Comparison of ENCODE assay signal across 19 mouse cellular contexts in genomic region chr8:45587011-45587410, GRCm38 (mm10).
DNase-seq lines count a peak whose midpoint lies in the region; ATAC-seq and TF ChIP-seq lines count a peak whose summit lies in the region.
"Had no signal": no experiment of that assay in that cellular context is flagged by ENCODE, and none has a peak within 500 bp of the region (broad histone marks: within the 10 kb centered on the region; RNA-seq: fewer than 3 reads in every experiment).

No protein-coding gene starts in this region.

- no peak for TF ChIP-seq CTCF in thymus, adult 2 months (IDR thresholded peaks at IDR 0.05; ENCODE audit: borderline replicate concordance, control insufficient read depth, extremely low read depth, insufficient read depth, low read length, poor library complexity)

- H3K4me2 ChIP-seq in hindbrain, embryonic 12.5 days (replicated peaks), result no peak overlapping the region
- H3K4me2 ChIP-seq in hindbrain, embryonic 11.5 days (replicated peaks; ENCODE audit: low read depth, low read length), result no peak overlapping the region
- H3K4me2 ChIP-seq: forebrain, embryonic 12.5 days; heart, embryonic 15.5 days; liver, embryonic 11.5 days; neural tube, embryonic 12.5 days had no signal

- no peak for TF ChIP-seq POLR2A in thymus, adult 2 months (IDR thresholded peaks at IDR 0.05; ENCODE audit: control insufficient read depth, extremely low read depth, insufficient read depth, low read length, poor library complexity)

- intact Hi-C loops in left cerebral cortex, postnatal 36 days (cut with DNase I), result no loop called here
- intact Hi-C loops in left cerebral cortex, postnatal 14 days (cut with DNase I), result no loop called here

- H3K4me3 ChIP-seq in hindbrain, embryonic 12.5 days, result no peak overlapping the region
- no peak overlapping the region for H3K4me3 ChIP-seq in hindbrain, embryonic 11.5 days (ENCODE audit: low read depth, low read length)
- H3K4me3 ChIP-seq in thymus, adult 2 months (ENCODE audit: control insufficient read depth, insufficient read depth, low read length), result no peak overlapping the region
- H3K4me3 ChIP-seq: forebrain, embryonic 12.5 days; heart, adult 2 months; heart, embryonic 15.5 days; neural tube, embryonic 12.5 days had no signal

- 94% methylated on average over 9 of the region's 9 CpGs for WGBS in hindbrain, embryonic 12.5 days
- 95% methylated on average over 9 of the region's 9 CpGs for WGBS in hindbrain, embryonic 11.5 days
- 98% methylated on average over 9 of the region's 9 CpGs for WGBS in thymus, adult 2 months

- no peaks in the 10 kb centered on the region for H3K36me3 ChIP-seq in hindbrain, embryonic 12.5 days
- H3K36me3 ChIP-seq in hindbrain, embryonic 11.5 days (ENCODE audit: control insufficient read depth, insufficient read depth, low read length), result no peaks in the 10 kb centered on the region
- H3K36me3 ChIP-seq in thymus, adult 2 months (ENCODE audit: control insufficient read depth, insufficient read depth, low read length), result no peaks in the 10 kb centered on the region
- H3K36me3 ChIP-seq: forebrain, embryonic 12.5 days; heart, embryonic 15.5 days; neural tube, embryonic 12.5 days had no signal

- peak overlapping the region; percentile 52 for H3K27ac ChIP-seq in hindbrain, embryonic 12.5 days
- H3K27ac ChIP-seq in hindbrain, embryonic 11.5 days (ENCODE audit: low read depth, low read length), result no peak overlapping the region
- H3K27ac ChIP-seq in thymus, adult 2 months (ENCODE audit: control insufficient read depth, insufficient read depth, low read length), result no peak overlapping the region
- H3K27ac ChIP-seq: forebrain, embryonic 12.5 days; heart, adult 2 months; heart, embryonic 15.5 days; neural tube, embryonic 12.5 days; stomach, postnatal 0 days had no signal

- no peak overlapping the region for H3K9ac ChIP-seq in hindbrain, embryonic 12.5 days
- H3K9ac ChIP-seq in hindbrain, embryonic 11.5 days (ENCODE audit: low read depth, low read length), result no peak overlapping the region
- H3K9ac ChIP-seq: forebrain, embryonic 12.5 days; heart, embryonic 15.5 days; neural tube, embryonic 12.5 days had no signal

- no peak for DNase-seq in hindbrain, embryonic 11.5 days (ENCODE audit: low spot score)
- DNase-seq in left cerebral cortex, postnatal 36 days (ENCODE audit: low spot score in 2 of 2), result peak; percentile 39 to 46
- DNase-seq in left cerebral cortex, postnatal 14 days (ENCODE audit: low spot score in 2 of 2), result no peak
- peak; percentile 37 for DNase-seq in right cerebral cortex, postnatal 25 days
- DNase-seq in right cerebral cortex, postnatal 14 days, result no peak
- no peak for DNase-seq in spleen, adult 12 weeks (ENCODE audit: low spot score)
- no peak for DNase-seq in thymus, adult 2 months
- DNase-seq: cerebellum, adult 2 months; gastrocnemius, postnatal 25 days; heart, adult 2 months; kidney, adult 11 months; lung, adult 18-20 months; lung, postnatal 14 days had no signal

- H3K9me3 ChIP-seq in hindbrain, embryonic 12.5 days (replicated peaks), result no peaks in the 10 kb centered on the region
- H3K9me3 ChIP-seq in hindbrain, embryonic 11.5 days (ENCODE audit: control insufficient read depth, low read length), result no peaks in the 10 kb centered on the region
- H3K9me3 ChIP-seq: forebrain, embryonic 12.5 days; heart, embryonic 15.5 days; neural tube, embryonic 12.5 days had no signal

- no peak for ATAC-seq in hindbrain, embryonic 12.5 days (ENCODE audit: low FRiP score)
- no peak for ATAC-seq in hindbrain, embryonic 11.5 days (ENCODE audit: low FRiP score)

- H3K27me3 ChIP-seq in hindbrain, embryonic 12.5 days, result no peaks in the 10 kb centered on the region
- no peaks in the 10 kb centered on the region for H3K27me3 ChIP-seq in hindbrain, embryonic 11.5 days (ENCODE audit: control insufficient read depth, insufficient read depth, low read length)
- H3K27me3 ChIP-seq in thymus, adult 2 months (ENCODE audit: control insufficient read depth, insufficient read depth, low read length), result no peaks in the 10 kb centered on the region
- H3K27me3 ChIP-seq: forebrain, embryonic 12.5 days; heart, embryonic 15.5 days; neural tube, embryonic 12.5 days had no signal

- peaks cover 6% of the 10 kb centered on the region; the same call in 1 of the 2 replicates for H3K4me1 ChIP-seq in hindbrain, embryonic 12.5 days
- H3K4me1 ChIP-seq in hindbrain, embryonic 11.5 days (replicated peaks; ENCODE audit: control insufficient read depth, insufficient read depth, low read length), result no peaks in the 10 kb centered on the region
- H3K4me1 ChIP-seq in thymus, adult 2 months (replicated peaks; ENCODE audit: control insufficient read depth, insufficient read depth, low read length), result no peaks in the 10 kb centered on the region

Comparison
In these comparisons a context has a peak if more than half of its experiments do, and no peak if none do; other contexts are left out.
1. DNase-seq: peak in left cerebral cortex, postnatal 36 days (2 of 2) and right cerebral cortex, postnatal 25 days (single experiment); none in hindbrain, embryonic 11.5 days (single experiment), left cerebral cortex, postnatal 14 days (0 of 2), right cerebral cortex, postnatal 14 days (single experiment), spleen, adult 12 weeks (single experiment) and thymus, adult 2 months (single experiment).